Mouse (Mus musculus) brain, embryonic 14.5 days (tissue): ENCODE measurements at regions not wholly inside any gene's neighbourhood (a gene's known extent, or its start where the extent isn't known, plus 50 kb on each side); places are given as distances from the start of the nearest gene placed in this dataset.

Experiments used
- DNase-seq: peaks from one replicate; pipeline ENCODE4 v3.0.0-alpha.2; 2011; ENCODE audit warnings: low read depth
- CTCF ChIP-seq: fragments of 200-500 bp; IDR thresholded peaks from 2 replicates; pipeline ENCODE4 v1.5.1; 2012; ENCODE audit warnings: inconsistent platforms, mild to moderate bottlenecking, moderate library complexity, borderline replicate concordance; ENCODE audit not compliant: insufficient read depth, insufficient read length; ENCODE audit errors: extremely low read depth
- POLR2A ChIP-seq: fragments of 200-500 bp; IDR thresholded peaks from 2 replicates; pipeline ENCODE4 v1.6.1; 2012; ENCODE audit warnings: mild to moderate bottlenecking, inconsistent platforms, borderline replicate concordance; ENCODE audit not compliant: poor library complexity, insufficient read depth, insufficient read length, severe bottlenecking; ENCODE audit errors: extremely low read depth

GRCm38 (mm10) chr7:95082248-95082647 lies 1088.8 kb upstream of the Tenm4 start:
- TF ChIP-seq POLR2A (no peak), CTCF (no peak)
- DNase-seq, result peak; percentile 53

- DNase-seq, result peak; percentile 64
- TF ChIP-seq CTCF (no peak), POLR2A (no peak)
Measured at GRCm38 (mm10) chr7:95084328-95084727, 1086.7 kb upstream of the Tenm4 start.

DNA sequence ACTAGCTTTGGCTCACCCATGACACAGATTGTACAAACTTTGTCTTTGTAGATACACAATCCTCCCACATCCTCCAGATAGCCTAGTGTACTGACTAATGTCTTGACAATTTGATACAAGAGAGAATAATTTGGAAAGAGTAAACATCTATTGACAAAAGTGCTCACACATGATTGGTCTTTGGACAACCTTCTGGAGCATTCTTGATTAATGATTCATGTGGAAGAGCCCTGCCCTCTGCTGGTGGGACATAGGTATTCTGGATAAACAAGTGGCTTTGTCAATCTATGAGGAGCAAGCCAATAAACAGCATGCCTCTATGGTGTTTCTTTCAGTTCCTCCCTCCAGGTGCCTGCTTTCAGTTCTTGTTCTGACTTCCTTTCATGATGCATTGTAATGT lies 1079.7 kb upstream of the Tenm4 start:
- DNase-seq, result peak; percentile 68
- peak; percentile 41; the same call in 1 of the 2 replicates for TF ChIP-seq CTCF
- no peak for TF ChIP-seq POLR2A

DNA sequence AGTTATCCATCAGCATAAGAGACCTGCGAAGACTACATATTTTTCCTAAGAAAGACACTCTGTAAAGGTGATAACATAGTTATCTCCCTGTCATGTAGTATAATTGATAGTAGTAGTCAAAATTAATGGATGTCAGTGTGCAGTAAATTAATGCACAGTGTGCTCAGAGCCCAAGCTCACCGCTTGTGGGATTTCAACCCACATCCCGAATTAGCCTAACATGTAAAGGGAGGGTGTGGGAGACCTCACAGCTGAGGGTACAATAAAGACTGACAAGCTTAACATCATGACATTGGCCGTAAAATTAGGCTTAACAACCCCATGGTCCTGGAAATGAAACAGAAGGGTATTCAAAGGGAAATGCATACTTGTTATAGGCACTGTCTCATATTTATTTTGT lies 1042.0 kb upstream of the Tenm4 start:
- peak; percentile 36 for DNase-seq
- TF ChIP-seq POLR2A, result no peak
- TF ChIP-seq CTCF, result no peak

- no peak for TF ChIP-seq CTCF
- no peak for TF ChIP-seq POLR2A
- no peak for DNase-seq
Measured at GRCm38 (mm10) chr7:95133038-95133437, 1038.0 kb upstream of the Tenm4 start.

DNA sequence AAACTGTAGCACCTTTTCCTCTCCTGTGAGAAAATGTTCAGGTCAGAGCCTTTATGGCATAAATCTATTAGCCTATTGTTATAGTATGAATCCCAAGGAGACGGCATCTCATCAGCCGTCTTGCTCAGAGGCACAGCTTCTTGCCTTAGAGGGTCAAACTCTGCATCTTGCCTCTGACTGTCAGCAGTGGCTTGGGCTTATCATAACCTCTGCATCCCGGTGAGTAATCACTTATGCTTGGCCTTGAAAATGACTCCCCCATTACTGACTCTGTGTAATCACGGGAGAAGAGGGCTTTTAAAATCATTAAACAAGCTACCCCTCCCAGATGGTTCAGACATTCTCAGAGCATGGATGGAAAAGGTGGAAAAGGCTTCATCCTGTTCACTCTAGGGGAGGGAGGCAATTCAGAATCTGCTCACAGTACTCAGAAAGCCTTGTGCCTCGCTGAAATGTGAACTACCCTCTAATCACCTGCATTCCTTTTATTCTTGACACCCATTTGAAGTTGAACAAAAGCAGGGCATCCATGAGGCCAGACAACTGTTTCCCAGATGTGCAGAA lies 1036.9 kb upstream of the Tenm4 start:
- peak; percentile 55 for DNase-seq
- TF ChIP-seq CTCF (no peak), POLR2A (no peak)

DNA sequence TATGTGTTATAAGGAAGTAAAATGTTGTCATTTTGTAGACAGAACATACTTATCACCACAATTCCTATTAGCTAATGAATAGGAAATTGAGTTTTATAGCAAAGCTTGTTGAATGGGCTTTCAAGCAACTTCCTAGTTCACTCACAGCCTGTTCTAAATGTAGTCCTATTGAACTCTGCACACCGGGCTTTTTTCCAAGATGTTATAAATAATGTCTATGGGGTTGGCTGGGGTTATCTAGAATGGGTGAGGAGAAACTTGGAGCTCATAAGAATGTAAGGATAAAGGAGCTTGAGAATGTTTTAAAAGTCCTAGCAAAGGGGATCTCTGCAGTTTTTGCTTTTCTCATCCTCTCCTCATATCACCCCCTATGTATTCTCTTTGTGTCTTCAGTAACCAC lies 1029.3 kb upstream of the Tenm4 start:
- TF ChIP-seq CTCF (no peak), POLR2A (no peak)

DNA sequence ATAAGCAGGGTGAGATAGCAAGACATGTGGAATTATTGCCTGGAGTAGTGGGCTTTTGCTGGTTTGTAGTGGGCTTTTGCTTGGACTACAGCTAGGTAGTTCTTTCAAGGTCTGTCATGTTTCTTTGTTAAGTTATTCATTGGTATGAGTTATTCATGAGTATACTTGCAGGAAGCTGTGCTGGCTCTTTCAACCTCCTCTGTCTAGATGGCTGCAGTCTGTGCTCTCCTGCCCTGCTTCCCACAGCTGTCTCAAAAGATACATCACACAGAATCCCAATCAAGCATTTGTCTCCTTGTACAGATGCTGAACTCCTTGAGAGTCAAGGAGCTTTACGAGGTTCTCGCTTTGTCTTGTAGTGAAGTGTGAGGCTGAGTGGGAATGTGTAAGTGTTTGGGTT lies 1028.0 kb upstream of the Tenm4 start:
- no peak for TF ChIP-seq POLR2A
- no peak for TF ChIP-seq CTCF

More for the DNA sequence above, 1029.3 kb upstream of the Tenm4 start:
- DNase-seq, result no peak

More for the DNA sequence above, 1028.0 kb upstream of the Tenm4 start:
- DNase-seq, result peak; percentile 39
